Mouse (Mus musculus) brain, adult 2 months (tissue): ENCODE measurements around the gene Setd4.
A peak's percentile ranks its signal among the peaks of the same experiment; 100 is the strongest.

Source experiments
- DNase-seq: peaks from one replicate; pipeline ENCODE4 v3.0.0; 2011; ENCODE audit warnings: low read depth, low spot score

Gene Setd4

DNA sequence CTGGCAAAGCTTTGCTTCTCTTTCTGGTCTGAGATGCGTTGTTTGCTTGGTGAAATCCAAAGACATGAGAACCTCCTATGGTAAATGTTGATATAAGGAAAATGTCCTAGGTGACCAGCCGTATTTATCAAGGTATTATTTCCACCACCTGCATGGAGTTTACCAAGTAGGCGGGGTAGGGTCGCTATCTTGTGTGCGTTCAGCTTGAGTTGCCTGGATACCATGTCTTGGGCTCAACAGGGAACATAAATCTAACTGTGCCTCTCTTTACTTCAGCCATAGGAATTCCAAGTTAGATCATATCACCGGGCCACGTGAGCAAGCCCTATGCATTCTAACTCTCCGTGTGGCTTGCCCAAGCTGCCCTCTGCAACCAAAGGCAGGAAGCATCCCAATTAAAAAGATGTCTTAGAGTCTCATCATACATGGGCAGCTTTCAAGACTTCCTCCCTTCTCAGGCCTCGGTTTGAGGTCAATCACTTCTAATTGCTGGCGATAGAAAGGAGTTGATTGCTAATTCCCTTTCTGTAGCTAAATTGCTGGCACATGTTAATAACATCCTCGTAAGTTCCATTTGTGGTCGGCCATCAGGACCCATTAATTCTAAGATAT is 57.4 kb downstream of the Setd4 start:
- DNase-seq: no peak

DNA sequence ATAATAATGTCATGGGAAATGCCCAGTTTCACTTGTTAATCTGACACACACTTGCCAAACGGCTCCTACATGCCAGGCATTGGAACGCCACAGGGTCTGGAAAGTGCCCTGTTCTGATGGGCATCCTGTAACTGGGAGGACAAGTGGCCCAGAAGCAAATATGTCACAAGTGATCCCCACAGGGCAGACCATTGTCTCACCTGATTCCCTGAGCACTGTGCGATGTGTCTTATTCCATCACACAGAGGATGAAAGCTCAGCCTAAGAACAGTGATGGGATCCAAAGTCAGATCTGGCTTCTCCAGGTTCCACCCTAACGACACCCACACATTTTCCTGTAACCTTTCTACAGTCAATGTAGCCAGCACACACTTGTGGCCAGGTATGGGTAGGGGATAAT is 58.9 kb downstream of the Setd4 start:
- DNase-seq: no peak

DNA sequence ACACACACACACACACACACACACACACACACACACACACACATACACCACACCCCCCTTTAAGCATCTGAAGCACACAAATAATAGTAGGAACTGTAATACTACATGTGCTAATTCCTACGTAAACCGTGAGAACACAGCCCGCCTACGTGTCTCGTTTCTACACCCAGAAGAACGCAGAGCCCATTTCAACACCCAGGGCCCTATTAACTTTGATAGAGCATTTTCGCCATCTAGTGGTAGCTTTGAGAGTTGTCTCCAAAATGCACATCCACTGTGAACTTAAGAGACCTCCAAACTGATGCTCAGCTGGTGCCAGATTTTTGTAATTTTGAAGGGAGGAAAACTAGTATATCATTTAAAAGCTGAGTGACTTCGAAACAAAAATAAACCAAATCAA is 60.2 kb downstream of the Setd4 start:
- peak; percentile 90 for DNase-seq

DNA sequence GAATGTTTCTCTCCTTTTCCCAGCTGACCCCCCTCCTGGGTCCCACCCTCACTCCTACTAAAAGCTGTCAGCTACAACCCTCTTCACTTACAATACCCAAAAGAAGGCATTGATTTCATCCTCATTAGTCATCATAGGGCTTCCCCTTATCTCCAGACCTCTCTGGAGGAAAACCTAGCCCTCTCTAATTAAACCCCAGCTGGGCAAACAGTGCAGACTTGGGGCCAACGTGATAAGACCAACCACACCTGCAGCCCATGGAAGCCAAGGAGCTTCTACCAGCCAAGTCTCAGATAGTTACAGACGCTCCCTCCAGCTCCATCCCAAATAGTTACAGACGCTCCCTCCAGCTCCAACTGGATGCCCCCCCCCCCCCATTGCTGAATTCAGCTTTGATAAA is 64.0 kb downstream of the Setd4 start:
- no peak for DNase-seq

DNA sequence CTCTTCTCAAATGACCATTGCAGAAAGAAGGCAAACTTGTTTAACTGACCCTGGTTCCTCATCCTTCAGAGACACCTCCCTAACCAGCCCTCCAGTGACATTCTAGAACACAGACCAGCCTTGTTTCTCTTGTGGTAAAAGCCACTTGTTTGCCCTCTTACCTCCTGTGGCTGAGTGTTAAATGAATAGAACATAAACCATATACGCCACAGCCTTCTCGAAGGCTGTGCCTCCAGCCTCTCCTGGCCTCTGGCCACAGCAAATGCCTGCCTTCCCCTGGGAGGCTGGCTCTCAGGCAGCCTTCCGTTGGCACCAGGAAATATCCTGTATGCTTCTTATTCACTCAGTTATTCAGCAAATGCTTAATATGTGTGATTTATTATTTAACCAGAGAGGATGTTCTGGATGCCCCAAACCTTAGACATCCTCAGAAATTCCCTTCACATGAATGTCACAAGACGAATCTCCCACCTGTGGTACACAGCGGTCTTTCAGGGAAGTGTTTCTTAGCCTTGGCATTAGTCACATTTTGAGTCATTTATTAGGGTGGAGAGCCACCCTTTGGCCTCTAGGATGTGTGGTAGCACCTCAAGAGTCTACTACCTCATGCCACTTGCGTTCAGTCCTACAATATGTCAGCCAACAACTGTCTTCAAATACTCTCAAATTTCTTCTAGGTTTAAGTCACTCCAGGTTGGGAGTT is 68.6 kb downstream of the Setd4 start:
- no peak for DNase-seq
